Mouse (Mus musculus): Measurements from ENCODE around the gene Krtap5-2.

DNA sequence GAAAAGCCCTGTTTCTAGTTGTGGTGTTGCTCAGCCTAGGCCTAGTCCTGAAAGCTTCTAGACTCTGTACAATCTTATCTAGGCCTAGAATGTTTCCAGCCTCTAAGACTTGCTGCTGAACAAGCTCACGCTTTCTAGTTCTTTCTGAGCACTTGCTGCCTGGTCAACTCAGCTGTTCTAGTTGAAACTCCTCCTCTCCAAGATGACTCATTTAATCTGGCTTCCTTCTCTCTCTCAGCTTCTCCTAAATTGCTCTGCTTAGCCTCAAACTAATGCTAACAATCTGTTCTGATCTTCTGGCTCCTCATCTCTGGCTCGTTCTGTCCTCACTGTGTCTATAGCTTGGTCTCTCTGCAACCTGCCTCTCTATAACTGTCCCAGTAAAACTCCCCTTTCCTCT lies 22.9 kb upstream of the Krtap5-2 start:
- no peak for TF ChIP-seq POLR2A (IDR thresholded peaks at IDR 0.05; ENCODE audit: borderline replicate concordance, insufficient read depth, low read length)
- TF ChIP-seq CTCF (IDR thresholded peaks at IDR 0.05; ENCODE audit: borderline replicate concordance, insufficient read depth, low read depth, low read length) = no peak

Data from cerebellum, adult 2 months (tissue).